Mouse (Mus musculus) kidney, adult 8-10 months (tissue): ENCODE measurements at regions not wholly inside any gene's neighbourhood (a gene's known extent, or its start where the extent isn't known, plus 50 kb on each side); places are given as distances from the start of the nearest gene placed in this dataset.

Source experiments
- DNase-seq, 2 experiments: peaks; one replicate each; pipeline ENCODE4 v3.0.0; 2022

DNA sequence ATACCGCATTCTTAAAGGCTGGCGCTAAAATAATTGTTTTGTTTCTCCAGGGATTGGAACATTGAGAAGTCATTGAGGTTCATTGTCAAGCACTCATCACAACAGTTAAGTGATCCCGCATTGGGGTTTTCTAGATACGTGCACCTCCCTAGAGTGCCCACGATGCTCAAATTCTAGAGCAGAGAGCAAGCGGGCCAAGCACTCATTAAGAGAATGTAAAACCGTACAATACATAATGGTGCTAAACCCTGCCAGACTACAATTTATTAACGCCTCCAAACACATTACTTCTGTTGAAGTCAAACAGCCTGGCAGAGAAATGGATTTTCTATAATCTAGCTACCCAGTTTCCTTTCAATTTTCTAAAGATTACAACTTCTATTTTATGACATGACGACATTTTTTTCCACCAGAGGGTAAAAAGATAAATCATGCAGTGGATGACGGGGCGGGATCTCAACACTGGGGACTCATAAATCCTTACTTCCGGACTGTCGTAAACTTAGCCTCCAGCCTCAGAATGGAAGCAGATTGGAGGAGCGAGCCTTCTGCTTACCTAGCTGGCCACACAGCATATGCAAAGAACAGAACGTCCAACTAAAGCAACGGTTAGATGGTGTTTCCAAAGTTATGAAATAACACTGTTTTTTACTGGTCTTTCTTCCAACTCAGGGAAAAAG is 482.8 kb downstream of the Rps29 start:
- DNase-seq = no peak

DNA sequence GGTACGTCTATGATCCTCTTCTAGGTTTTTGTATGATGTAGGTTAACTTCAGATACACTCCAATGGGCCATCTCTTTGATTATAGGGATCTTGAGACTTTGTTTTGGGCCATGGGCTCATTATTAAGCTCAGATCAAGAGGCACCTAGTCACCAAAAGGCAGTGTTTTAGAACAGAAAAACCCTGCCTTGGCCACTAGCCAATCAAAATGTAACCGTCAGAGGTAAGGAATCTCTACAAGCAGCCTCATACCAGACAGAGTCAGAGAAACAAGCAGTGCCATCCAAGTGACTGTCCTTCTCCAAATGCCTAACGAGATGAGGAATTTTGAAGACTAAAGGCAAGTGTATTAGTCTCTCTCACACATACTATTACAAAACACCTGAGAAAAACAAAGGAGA is 487.0 kb downstream of the Rps29 start:
- DNase-seq = no peak

DNA sequence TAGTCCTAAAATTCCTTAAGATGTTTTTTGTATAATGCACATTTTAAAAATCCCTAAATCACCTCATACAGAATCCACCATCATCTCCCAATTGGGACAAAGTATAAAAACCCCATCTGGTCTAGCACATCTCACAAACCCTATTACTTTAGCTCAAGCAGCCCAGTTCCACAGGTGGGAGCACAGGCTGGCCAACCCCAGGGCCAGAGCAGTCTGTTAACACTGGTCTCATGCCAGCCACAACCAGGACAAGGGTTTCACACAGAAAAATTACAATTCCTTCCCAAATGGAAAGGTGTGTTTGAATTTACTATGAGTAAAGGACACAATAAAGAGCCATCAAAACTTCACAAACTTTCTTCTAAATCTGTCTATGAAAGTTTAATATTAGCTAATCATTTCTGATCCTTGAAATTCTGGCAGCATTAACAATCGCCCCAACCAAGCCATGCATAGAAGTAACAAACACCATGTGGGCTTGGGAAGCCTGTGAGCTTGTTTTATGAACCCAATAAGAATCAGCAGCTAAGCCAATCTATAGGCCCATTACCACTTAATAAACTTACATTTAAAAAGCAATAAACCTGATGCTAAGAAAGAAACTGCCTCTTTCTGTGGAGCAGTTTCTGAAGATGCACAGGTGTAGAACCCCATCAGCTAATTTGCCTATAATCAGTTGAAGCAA is 512.9 kb downstream of the Rps29 start:
- DNase-seq = no peak

DNA sequence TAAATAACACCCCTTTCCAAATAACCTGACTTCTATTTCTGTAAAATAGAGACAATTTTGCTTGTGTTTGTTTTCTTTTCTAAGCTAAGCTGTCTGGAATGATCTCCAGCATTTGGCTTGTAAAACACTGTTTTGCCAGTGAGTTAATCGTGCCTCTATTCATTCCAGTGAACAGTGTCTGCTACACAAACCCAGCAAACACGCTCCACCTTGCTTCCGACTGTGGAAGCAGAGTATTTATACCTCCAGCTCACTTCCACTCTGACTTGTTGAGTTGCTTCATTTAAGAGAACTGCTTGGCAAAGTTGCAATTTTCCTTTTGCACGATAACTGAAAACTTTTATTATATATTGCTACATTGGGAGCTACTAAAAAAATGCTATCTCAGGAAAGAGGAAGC is 515.3 kb downstream of the Rps29 start:
- DNase-seq = no peak

DNA sequence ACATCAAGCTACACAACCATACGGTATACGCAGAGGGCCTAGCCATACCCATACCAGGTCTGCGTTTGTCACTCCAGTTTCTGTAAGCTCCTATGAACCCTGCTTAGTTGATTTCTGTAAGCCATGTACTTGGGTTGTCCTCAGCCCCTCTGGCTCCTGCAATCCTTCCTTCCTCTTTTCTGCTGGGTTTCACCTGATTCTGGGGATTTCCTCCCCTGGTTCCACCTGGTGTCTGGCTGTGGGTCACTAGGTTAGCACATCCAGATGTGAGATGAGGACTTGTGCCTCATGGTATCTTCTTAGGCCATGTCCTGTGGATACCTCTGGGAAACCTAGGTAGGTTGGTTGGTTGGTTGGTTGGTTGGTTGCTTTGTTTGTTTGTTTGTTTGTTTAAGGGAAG is 526.5 kb downstream of the Rps29 start:
- no peak for DNase-seq

DNA sequence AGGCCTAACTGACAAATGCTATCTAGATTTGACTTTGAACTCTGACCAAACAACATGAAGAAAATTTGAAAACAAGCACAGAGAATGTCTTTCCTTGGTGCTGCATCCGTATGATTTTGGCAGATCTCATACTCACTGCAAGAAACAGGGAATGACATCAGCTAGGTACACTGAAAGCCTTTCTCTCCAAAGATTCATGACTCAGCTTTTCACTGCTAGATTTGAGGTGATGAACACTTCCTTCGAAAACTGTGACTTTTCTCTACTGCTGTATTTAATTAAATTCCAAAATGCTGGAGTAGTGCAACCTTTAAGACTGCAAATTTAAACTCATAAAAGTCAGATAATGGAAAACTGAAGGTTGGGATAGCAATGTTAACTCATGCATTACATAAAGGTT is 540.6 kb downstream of the Rps29 start:
- no peak for DNase-seq

DNA sequence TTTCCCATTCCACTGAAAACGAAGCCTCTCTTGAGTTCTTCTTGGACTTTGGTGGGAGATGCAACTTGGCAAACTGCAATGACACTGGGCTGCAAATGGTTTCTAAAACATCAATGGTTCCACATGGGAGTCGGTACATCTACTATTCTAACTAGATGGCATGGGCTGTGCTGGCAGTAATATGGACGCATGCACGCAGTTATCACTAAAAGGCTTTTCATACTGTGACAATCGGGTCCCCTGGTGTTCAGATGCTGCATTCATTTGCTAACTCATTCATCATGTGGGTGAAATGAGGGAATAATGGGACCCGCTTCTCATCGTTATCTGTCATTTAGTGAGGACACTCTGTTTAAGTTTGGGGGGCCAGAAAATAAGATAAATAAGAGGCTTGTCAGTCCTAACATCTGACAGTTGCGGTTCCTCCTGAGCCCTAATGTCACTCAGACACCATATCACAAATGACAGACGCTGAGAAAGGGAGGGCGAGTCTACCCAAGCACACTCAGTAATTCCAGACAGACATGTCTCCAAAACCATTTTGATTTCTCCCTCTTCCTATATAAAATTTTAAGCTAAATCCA is 553.5 kb downstream of the Rps29 start:
- no peak for DNase-seq

DNA sequence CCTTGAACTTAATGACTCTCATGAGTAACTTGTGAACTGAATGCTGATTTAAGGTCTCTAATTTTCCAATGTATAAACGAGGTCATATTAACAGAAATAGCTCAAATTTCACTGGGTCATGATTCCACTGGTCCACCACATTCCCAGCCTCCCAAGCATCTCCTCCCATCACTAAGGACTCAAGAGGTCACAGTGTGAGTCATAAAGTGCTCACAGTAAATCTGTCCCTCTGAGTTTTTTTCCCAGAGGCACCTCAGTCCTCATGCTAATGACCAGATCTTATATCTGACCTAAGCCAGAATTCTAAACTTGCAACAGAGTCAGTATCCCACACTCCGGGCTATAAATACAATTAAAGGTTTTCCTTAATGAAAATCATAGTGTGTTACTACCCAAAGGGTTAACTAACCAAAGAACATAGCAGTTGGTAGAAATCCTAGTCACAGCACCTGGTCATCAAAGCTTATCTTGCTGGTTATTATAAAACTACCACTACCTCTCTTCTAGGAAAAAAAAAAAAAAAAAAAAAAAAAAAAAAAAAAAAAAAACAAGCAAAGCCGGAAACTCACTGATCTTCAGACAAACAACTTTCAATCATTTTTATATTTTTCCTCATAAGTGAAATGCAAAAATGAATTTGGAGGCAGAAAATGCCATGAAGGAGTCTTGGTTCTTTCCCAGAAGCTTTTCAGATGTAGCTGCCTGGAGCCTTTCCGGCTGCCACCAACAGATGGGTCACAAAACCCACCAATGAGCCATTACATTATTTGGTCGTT is 554.3 kb downstream of the Rps29 start:
- no peak for DNase-seq

DNA sequence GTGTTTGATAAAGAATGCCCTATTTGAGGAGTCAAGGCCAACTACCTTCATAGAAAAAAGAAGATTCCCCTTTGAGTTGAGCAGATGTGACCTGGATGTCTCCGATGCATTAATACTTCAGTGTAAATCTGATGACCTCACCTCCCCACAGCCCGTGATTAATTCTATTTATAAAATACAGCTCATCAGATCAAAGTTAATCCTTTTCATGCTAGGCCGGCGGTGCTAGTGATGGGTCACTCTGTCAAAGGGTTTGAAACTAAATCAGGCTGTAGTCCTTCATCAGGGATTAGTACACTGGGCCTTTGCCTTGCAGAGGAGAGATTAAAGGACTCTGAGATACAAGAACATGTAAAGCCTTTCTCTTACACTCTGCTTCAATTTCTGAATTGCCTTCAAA is 556.3 kb downstream of the Rps29 start:
- no peak for DNase-seq

DNA sequence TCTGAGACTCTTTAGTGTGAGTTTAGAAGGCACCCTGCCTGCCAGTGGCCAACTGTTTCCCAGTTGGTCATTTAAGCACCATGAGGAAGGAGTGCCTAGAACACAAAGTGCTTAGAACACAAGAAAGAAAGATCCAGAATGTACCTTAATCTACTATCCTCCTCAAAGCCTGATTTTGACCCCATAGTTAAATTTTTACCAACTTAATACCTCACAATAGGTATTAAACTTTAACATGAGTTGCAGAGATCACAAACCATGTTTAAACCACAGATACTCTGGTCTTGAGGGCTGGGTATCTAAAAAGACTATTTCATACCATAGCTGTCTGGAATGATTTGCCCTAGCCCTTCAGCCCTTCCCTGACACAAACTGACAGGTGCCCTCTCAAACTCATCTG is 557.6 kb downstream of the Rps29 start:
- peak; percentile 6 to 8 for DNase-seq

DNA sequence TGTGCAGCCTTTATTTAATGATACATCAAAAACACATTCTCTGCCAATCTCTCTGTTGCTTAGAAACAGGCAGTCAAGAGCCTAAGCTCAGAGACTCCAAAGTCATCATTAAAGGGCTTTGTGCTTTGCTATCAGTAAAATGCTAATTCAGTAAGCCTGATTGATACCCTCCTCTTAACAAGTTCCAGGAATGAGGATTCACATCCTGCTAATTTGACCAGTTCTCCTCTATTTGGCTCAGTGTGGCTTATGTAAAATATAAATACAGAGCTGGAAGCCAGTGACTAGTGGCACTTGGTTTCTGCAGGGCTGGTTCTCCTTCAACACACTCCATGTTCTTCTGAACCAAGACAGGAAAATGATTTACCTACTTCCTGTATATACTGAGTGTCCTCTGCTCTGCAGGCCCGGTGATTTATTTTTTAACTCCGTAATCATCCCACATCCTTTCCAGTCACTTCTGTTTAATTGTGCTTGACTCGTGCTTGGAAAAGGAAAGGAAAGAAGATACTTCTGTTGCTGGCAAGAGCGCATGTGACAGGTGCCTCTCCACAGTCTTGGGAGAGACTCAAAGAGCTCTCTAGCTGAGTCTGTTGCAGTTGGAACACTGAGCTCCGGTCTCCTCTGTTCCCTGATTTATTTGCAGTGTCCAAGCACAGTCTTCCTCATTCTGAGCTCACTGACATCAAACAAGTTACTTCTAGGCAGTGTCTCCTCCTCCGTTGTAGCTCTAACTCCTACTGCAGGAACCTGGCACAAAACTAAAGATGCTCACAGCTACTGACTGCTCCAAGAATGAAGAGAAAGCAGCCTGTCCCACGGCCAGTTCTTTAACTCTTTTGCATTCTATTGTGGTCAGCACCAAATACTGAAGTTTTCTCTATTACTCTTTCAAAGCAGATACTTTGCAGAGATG is 559.0 kb downstream of the Rps29 start:
- no peak for DNase-seq

DNA sequence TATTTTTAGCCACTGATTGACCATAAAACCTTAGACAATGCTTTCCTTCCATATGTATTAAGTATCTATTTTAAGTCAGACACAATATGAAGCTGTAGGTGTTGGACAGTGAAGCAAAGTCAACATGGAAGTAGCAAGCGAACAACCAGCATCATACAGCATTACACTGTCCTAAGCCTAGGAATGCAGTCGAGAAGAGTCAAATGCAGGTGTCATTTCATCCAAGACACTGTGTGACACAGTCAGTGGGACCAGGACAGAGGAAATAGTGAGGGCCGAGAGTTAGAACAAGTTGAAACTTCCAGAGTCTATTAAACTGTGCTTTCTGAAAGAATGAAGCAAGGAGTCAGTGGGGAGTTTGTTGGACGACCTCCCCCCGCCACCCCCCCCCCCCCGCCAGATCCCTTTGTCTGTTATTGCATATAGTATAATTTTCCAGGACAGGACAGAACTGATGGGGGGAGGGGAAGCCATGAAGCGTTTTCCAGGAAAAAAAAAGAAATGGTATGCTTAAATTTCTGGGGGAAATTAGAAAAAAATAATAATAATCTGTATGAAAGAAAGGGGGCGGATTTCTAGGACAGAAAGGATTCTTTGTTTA is 559.9 kb downstream of the Rps29 start:
- no peak for DNase-seq

DNA sequence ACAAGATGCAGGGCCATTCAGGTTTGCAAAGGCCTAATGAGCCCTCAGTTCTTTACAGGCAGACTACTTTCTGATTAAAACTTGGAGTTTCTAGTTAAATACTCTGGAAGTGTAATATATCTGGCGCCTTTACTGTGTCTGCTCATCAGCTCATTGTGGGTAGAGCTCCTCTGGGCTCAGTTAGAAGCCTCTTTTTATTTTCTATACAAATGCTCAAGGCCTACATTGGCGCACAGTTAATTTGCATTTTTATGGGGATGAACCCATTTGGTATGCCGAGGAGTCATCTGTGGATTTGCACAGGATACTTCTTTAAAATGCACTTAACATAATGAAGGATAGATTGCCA is 573.5 kb downstream of the Rps29 start:
- DNase-seq = no peak

DNA sequence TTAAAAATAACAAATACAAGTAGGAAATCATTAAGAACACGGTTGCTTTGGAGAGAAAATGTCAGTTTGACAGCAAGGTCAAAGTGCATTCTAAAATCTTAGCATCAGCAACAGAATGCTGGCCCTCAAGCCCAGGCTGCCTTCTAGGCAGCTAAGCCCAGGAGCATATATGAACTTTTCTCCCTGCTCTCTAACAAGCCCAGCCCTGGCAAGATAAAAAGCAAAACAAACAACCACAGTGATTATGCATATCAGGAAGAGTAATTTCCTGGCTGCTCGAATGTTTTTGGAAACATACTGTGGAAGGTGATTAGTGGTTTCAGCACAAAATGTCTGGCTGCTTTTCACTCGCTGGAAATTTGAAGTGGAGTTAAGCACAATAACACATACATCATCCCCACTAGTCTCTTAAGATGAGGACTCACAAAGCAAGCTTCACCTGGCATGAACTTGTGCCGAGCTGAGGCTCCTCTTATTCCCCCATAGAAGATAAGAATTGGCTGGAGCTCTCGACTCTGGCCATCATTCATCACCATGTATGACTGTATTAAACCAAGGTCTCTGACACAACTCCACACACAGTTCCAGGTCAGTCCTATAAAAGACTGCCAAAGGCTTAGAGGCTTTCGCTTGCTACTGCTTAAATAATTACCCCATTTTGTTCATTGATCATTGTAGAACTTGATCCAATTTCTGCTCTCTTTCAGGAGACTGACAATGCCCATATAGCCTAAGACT is 574.0 kb downstream of the Rps29 start:
- DNase-seq = no peak

DNA sequence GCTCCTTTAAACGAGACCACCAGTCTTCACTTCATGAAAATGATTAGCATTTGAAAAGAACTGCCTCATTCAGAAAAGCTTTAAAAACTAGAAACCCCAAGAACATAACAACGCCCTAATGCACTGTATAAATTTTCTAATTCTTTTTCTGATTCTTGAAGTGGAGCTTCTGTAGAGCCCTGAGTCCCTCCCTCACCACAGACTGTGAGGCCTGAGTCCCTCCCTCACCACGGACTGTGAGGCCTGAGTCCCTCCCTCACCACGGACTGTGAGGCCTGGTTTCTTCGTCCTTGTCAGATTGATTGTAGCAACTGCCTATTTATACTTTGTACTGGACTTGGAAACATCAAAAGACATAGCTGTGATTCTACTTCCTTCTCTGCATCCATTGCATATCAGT is 579.1 kb downstream of the Rps29 start:
- DNase-seq = no peak

DNA sequence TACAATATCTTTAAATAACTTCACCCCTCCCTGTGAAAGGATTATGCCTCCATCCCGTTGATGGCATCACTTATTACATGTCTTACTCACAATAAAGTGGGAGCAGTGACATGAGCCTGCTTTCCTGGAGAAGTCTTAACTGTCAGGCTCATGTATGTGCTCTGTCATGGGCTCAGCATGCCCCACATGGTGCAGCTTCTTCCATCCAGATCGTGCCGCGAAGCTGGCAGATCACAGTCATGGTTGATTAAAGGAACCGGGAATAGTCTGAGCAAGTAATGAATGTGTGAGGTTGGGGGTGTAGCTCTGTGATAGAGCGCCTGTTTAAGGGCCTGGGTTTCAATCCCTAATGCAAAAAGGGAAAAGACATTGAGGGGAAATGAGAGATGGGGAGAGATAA is 581.5 kb downstream of the Rps29 start:
- no peak for DNase-seq

DNA sequence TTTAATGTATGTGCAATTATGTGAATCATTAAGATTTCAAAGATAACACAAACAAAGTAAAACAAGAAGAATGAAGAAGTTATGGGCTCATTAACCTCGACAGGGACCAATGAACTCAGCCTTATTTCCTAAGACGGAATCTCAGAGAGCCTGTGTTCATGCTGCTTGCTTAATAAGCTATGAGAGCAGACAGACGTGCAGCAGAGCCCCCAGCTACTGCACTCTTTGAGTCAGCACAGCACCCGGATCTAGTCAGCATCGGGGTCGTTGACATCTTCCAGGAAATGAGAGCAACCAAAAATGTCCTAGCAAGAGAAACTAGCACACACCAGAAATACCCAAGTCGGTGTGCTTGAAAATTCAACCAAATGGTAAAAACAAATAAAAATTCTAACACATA is 582.1 kb downstream of the Rps29 start:
- DNase-seq = no peak

DNA sequence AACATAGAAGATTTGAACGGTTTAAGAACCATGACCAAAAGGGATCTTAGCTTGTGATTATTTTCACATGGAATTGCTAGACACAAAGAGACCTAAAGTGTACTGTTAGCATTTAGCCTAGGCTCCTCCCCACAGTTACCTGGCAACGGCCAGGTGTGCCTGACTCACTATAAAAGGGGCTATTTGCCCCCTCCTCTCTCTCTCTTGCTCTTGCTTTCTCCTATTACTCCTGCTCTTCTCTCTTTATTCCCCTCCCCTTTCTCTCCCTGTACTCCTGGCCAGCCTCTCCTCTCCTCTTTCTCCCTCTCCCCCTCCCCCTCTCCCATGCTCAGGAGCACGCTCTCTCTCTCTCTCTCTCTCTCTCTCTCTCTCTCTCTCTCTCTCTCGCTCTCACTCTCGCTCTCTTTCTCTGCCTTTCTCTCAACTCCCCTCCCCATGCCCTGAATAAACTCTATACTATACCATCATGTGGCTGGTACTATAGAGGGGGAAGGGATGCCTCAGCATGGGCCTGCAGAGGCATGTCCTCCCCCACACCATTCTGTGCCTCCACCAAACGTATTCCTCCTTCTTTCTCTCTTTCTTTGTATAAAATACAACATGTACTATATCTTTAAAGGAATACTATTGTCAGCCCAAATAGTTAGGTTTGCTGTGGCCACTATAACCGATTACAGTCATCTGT is 603.9 kb downstream of the Rps29 start:
- no peak for DNase-seq

DNA sequence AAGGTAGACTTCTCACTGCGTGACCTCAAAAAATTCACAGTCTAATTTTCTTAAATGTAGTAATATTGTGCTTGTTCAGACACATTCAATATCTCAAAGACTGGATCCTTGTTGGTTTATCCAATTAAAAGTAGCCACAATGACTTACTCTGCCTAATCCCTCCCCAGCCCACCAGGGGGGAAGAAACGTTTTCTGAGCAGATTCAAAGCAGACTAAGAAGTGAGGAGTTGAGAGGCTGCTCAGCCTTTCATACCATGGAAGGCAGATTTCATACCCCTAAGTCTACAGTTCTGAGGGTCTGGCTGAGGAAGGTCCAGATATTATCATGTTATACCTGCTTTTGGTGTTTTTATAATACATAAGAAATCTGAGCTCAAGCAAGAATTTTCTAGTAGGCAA is 604.7 kb downstream of the Rps29 start:
- DNase-seq = no peak

DNA sequence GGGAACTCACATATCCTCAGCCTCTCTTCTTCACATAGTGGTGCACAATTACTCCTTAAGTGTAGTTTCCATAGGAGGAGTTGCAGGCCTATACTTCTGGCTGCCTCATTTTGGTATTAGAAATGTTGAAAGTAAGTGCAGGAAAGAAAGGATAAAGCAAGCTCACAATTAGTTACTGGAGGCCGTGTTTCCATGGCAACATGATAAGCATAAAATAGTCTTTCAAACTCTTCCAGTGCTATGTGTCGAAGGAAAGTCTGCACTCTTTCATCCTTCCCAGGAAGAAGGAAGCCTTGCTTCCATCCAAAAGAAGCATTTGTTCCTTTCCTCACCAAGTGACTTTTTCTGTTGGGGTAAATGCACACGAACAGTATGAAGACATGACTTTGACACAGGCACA is 617.2 kb downstream of the Rps29 start:
- DNase-seq = no peak

DNA sequence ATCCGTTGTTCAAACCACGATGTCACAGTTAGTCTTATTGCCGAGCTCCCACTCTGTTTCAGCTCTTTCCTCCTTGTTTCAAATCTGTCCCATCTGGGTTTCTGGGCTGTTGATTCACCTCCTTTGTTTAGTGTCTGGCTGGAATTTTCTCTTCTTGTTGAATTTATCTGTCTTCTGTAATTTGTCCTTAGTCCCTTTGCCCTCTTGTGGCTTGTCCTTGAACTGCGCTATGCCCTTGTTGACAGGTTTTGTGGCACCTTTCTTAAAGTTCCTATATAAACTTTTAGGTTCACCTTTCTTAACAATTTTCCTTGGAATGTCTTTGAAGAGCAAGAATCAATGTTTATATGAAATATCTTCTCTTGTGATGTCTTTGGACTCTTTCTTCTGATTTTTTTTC is 658.2 kb downstream of the Rps29 start:
- peak; percentile 1 to 23 for DNase-seq
